Mouse (Mus musculus) olfactory bulb, adult 2 months (tissue): ENCODE data around the gene Notch1. TPM values are rescaled to one million over a fixed set of nuclear protein-coding genes. Genes with fewer than 3 reads are reported as not detected.

Source experiments
- H3K27ac ChIP-seq: fragments of 200-500 bp; 2 replicates; pipeline ENCODE4 v1.5.1; 2012; ENCODE audit warnings: low read depth, low read length; ENCODE audit not compliant: insufficient read depth
- H3K4me1 ChIP-seq: fragments of 200-500 bp; 2 replicates; pipeline ENCODE4 v1.6.1; 2012; ENCODE audit warnings: low read length; ENCODE audit not compliant: control insufficient read depth, insufficient read depth
- H3K4me3 ChIP-seq: fragments of 200-500 bp; 2 replicates; pipeline ENCODE4 v1.5.1; 2012; ENCODE audit warnings: mild to moderate bottlenecking, low read depth, low read length, moderate library complexity; ENCODE audit not compliant: insufficient read depth
- CTCF ChIP-seq: fragments of 200-500 bp; IDR thresholded peaks from 2 replicates; pipeline ENCODE4 v1.5.1; 2012; ENCODE audit warnings: low read depth, mild to moderate bottlenecking, low read length, moderate library complexity; ENCODE audit not compliant: insufficient read depth
- POLR2A ChIP-seq: fragments of 200-500 bp; IDR thresholded peaks from 2 replicates; pipeline ENCODE4 v1.6.1; 2012; ENCODE audit warnings: mild to moderate bottlenecking, low read depth, low read length, moderate library complexity; ENCODE audit not compliant: insufficient read depth
- WGBS: fragments of 180-500 bp; shearing (Covaris S2); methylation state at CpG from one replicate; pipeline ENCODE4 v1.1.7; 2018; 5-methylcytosine and 5-hydroxymethylcytosine counted together
- polyA plus RNA-seq: library from polyadenylated mRNA; stranded (reverse); fragments of >200 nt; gene quantifications from 2 replicates; pipeline ENCODE4 v1.2.4, GENCODE M21; 2012; ENCODE audit warnings: low replicate concordance; ENCODE audit not compliant: missing spikeins, insufficient read depth, insufficient read length

Gene Notch1
- 48.1 TPM in 1 of 2 replicates, not detected in the other for polyA plus RNA-seq

DNA sequence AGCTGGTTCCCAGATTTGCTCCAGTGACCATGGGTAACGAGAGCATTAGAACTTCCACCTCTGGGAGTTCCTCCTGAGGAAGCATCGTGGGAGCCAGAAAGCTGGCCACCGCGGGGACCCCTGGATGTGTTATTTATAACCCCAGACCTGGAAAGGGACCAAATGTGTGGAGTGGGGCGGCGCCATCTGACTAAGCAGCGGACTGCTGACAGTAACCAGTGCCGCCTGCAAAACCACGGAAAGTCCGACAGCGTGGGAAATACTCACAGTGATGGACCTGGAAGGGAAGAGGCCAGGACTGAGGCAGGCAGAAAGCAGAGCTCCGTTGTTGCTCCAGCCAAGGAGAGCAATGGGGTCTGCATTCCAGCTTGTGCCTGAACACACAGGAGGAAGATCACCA is at the start of gene Notch1:
Gene Notch1, minus strand, starts transcription at position 389 of the 400 bp plus-strand sequence.
- H3K27ac ChIP-seq: no peak within 1 kb of the TSS
- 37% methylated on average over 12 of the region's 12 CpGs for WGBS
- no peak within 1 kb of the TSS for H3K4me3 ChIP-seq
- H3K4me1 ChIP-seq: peaks cover 8% of the 10 kb centered on the region
- TF ChIP-seq CTCF (no peak), POLR2A (no peak)

DNA sequence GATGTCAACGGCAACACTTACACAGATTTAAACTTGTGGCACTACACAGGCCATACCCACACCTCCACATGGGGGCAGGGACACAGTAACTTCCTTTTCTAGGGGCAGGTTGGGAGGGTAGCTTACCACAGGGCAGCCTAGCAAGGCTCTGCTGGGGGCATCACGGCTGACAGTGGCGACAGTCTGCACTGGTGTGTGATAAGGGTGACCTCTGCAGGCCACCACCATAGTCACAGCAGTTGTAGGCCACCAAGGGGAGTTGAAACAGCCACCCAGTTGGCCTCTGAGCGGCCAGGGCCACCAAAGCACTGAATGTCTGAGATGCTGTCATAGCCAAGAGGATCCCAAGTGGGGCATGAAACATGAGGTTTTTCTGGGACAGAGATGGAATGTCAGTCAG is 49.8 kb upstream of the Notch1 start:
- WGBS: 19% methylated on average over 4 of the region's 4 CpGs
- H3K4me3 ChIP-seq: no peak overlapping the region
- TF ChIP-seq POLR2A: no peak
- peak; percentile 70 for TF ChIP-seq CTCF
- H3K4me1 ChIP-seq: peaks cover 4% of the 10 kb centered on the region; the same call in 1 of the 2 replicates
- no peak overlapping the region for H3K27ac ChIP-seq

DNA sequence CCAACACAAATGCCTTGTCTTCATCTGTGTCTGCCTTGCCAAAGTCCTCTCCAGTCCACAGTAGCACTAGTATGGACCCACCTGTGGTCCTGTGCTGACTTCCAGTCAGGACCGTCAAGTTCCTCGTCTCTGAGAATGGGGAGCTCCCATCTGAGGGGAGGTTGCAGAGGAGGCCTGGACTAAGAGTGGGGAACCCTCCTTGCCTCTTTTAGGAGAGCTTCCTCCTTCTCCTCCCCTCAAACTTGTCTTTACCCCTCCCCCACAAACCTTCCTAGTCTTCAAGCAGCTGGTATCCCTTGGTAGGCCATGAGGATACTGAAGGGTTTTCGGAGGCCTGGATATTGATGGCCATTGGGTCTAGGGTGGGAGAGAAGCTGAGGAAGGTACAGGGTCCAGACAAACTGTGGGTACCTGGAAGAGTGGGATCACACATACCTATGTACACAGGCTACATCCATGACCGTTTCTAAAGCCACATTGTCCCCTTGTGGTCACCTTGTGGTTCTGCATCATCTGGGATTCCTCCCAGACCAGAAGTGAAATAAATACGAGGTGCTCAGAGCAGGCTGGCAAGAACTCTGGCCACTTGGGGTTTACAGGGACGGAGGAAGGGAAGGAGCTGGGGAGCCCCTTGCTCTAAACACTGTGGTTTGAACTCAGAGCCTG is 45.0 kb upstream of the Notch1 start:
- no peak for TF ChIP-seq POLR2A
- no peak for TF ChIP-seq CTCF
- Histone ChIP-seq H3K4me3 (no peak overlapping the region), H3K4me1 (peaks cover 10% of the 10 kb centered on the region; the same call in 1 of the 2 replicates), H3K27ac (no peak overlapping the region)
- 49% methylated on average over 6 of the region's 6 CpGs for WGBS

DNA sequence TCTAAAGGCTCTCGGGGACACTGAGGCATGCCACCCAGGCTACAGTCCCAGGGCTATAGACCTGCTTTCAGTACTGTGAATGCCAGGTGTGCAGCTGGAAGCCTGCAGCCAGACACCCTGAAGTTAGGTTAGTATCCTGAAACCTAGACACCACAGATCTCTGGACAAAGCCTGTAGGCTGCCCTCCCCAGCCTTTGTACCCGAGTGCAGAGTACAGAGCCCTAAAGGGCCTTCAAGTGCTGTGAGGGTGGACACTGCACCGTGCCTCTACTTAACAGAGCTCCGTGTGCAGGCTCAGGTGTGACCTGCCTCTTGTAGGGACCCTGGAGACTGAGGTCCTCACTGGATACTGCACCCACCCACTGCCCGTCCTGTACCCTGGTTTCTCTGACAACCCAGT is 44.0 kb upstream of the Notch1 start:
- H3K4me3 ChIP-seq: no peak overlapping the region
- peaks cover 9% of the 10 kb centered on the region; the same call in 1 of the 2 replicates for H3K4me1 ChIP-seq
- no peak overlapping the region for H3K27ac ChIP-seq
- no peak for TF ChIP-seq CTCF
- TF ChIP-seq POLR2A: no peak
- WGBS: 82% methylated on average over 5 of the region's 5 CpGs

DNA sequence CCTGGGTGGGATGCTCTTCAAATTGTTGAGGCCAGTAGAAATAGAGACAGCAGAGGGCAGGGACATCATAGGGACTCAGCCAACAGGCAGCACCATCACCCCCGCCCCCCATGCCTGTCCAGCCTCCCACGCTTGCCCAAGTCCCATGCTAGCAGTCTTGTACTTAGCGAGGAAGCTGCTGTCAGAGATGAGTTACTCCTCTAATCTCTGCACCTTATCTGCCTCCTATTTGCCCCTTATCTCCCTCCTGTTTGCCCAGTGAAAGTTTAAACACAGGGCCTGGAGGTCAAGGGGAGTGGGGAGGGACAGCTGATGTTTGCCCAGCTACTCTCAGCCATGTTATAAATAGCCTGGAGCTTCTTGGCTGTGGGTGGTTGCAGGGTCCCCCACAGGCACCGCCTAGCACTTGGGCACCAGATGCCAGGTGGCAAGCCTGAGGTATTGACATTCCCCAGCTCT is 40.1 kb upstream of the Notch1 start:
- Histone ChIP-seq H3K27ac (no peak overlapping the region), H3K4me3 (no peak overlapping the region), H3K4me1 (peaks cover 12% of the 10 kb centered on the region; the same call in 1 of the 2 replicates)
- WGBS: 84% methylated on average over 4 of the region's 4 CpGs
- TF ChIP-seq CTCF (no peak), POLR2A (no peak)

DNA sequence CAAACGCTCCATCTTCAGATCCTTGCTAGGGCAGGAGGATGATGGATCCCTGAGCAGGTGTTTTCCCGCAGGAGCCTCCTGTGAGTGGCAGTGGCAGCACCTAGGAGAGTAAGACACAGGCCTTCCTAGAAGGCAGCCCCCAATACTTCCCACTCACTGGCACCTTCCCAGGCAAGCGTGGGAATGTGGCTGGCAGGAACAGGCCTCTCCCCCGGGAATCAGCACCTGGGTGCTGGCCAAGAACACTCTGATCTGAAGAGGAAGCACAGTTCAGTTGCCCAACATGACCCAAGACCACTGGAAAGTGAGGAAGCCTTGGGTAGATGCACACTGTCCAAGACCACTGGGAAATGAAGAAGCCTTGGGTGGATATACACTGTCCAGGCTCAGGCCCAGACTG is 38.6 kb upstream of the Notch1 start:
- H3K4me3 ChIP-seq: no peak overlapping the region
- peaks cover 12% of the 10 kb centered on the region for H3K4me1 ChIP-seq
- 66% methylated on average over 4 of the region's 4 CpGs for WGBS
- H3K27ac ChIP-seq: no peak overlapping the region
- TF ChIP-seq CTCF (no peak), POLR2A (no peak)

DNA sequence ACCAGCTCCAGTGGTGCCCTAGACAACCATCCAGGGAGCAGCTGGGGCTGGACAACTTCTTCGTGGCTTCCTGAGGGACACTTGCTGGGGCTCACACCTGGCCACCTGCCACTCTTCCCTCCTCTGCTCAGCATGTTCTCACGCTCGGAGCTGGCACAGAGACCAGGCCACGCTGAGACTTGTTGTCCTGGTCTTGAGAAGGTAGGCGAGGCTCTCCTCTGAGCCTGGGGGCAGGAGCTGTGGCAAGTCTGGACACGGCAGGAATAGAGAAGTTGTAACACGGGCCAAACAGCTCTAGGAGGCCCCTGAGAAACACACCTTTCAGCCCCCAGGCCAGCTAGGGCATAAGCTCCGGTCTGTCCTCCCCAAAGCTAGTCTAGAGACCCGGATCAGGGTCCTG is 37.4 kb upstream of the Notch1 start:
- H3K27ac ChIP-seq: no peak overlapping the region
- WGBS: 88% methylated on average over 9 of the region's 9 CpGs
- TF ChIP-seq POLR2A (no peak), CTCF (no peak)
- H3K4me3 ChIP-seq: no peak overlapping the region
- H3K4me1 ChIP-seq: peaks cover 17% of the 10 kb centered on the region

DNA sequence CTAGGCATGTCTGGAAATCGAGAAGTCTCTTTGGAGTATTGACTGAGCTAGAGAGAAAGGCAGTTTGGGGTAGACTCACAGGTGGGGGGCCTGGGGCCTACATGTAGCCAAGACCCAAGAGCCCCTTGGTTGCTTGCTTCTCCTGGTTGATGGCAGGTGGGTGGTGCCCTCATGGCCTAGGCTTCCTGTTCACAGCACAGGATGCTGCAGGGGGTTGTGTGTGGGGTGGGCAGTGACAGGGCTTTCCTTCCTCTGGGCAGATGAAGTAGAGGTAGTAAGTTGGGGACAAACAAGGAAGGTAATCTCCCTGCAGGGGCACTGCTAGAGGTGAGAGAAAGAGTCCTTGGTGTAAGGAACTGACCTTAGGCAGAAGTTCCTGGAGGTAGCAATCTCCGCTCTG is 35.6 kb upstream of the Notch1 start:
- Histone ChIP-seq H3K27ac (no peak overlapping the region), H3K4me3 (no peak overlapping the region), H3K4me1 (peaks cover 23% of the 10 kb centered on the region)
- TF ChIP-seq POLR2A (no peak), CTCF (no peak)
- 90% methylated on average over 2 of the region's 2 CpGs for WGBS

DNA sequence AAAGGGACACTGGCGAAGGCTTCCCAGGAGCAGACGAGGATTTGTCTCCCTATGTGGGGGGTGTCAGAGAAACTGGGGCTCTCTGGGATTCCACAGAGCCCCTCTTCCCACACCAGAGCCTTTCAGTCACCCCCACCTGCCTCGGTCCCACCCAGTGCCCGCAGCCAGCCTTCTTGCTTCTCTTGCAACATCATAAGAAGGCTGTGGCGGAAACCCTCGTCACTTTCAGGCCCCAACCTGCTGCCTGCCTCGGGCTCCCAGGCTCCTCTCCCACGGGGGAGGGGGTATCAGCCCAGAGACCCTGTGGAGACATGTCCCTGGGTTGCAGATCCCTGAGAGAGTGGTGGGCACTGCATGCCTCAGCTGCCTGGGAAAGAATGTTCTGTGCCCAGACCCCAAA is 35.0 kb upstream of the Notch1 start:
- Histone ChIP-seq H3K4me1 (peaks cover 19% of the 10 kb centered on the region), H3K4me3 (no peak overlapping the region), H3K27ac (no peak overlapping the region)
- WGBS: 81% methylated on average over 8 of the region's 8 CpGs
- TF ChIP-seq POLR2A (no peak), CTCF (no peak)
